Mouse (Mus musculus): ENCODE results near the gene Arel1. TPM values are rescaled to one million over a fixed set of nuclear protein-coding genes. Genes with fewer than 3 reads are reported as not detected.

Arel1 gene
- polyA plus RNA-seq, 1 experiment from 2014 or later, result 21.8 TPM

GRCm38 (mm10) chr12:84979264-84979862 lies 8.7 kb upstream of the Arel1 start:
- H3K4me1 ChIP-seq, result no peaks in the 10 kb centered on the region
- no peak overlapping the region for H3K4me2 ChIP-seq (replicated peaks)
- H3K36me3 ChIP-seq, result peaks cover 79% of the 10 kb centered on the region
- no peak for ATAC-seq (ENCODE audit: insufficient number of reproducible peaks, insufficient read depth, low FRiP score, low TSS enrichment)
- no peak overlapping the region for H3K4me3 ChIP-seq
- H3K27ac ChIP-seq, result no peak overlapping the region
- WGBS, result 85% methylated on average over 2 of the region's 2 CpGs
- H3K9ac ChIP-seq, result no peak overlapping the region
- no peaks in the 10 kb centered on the region for H3K27me3 ChIP-seq
- no peaks in the 10 kb centered on the region for H3K9me3 ChIP-seq

- Histone ChIP-seq H3K36me3 (peaks cover 21% of the 10 kb centered on the region), H3K4me1 (peaks cover 16% of the 10 kb centered on the region), H3K27me3 (no peaks in the 10 kb centered on the region), H3K9ac (peak overlapping the region; percentile 84), H3K9me3 (no peaks in the 10 kb centered on the region), H3K4me3 (peak overlapping the region; percentile 91), H3K27ac (no peak overlapping the region), H3K4me2 (replicated peaks) (peak overlapping the region; percentile 95)
- ATAC-seq (ENCODE audit: insufficient number of reproducible peaks, insufficient read depth, low FRiP score, low TSS enrichment), result no peak
- 27% methylated on average over 15 of the region's 15 CpGs for WGBS
Observed at GRCm38 (mm10) chr12:84969656-84970427, 858 bp downstream of the Arel1 start.

- Histone ChIP-seq H3K4me1 (peaks cover 16% of the 10 kb centered on the region), H3K36me3 (peaks cover 17% of the 10 kb centered on the region; the same call in 1 of the 2 replicates), H3K27me3 (no peaks in the 10 kb centered on the region), H3K27ac (no peak overlapping the region), H3K4me2 (replicated peaks) (peak overlapping the region; percentile 95), H3K9me3 (no peaks in the 10 kb centered on the region), H3K9ac (no peak overlapping the region), H3K4me3 (peak overlapping the region; percentile 91)
- WGBS, result 85% methylated on average over 16 of the region's 16 CpGs
- ATAC-seq (ENCODE audit: insufficient number of reproducible peaks, insufficient read depth, low FRiP score, low TSS enrichment), result no peak
Observed at GRCm38 (mm10) chr12:84968831-84969655, 1.7 kb downstream of the Arel1 start.

- no peak overlapping the region for H3K4me2 ChIP-seq (replicated peaks)
- H3K4me1 ChIP-seq, result no peaks in the 10 kb centered on the region
- 85% methylated on average over 7 of the region's 7 CpGs for WGBS
- no peaks in the 10 kb centered on the region for H3K9me3 ChIP-seq
- H3K27me3 ChIP-seq, result no peaks in the 10 kb centered on the region
- H3K9ac ChIP-seq, result no peak overlapping the region
- H3K36me3 ChIP-seq, result peaks cover 11% of the 10 kb centered on the region
- H3K4me3 ChIP-seq, result no peak overlapping the region
- no peak overlapping the region for H3K27ac ChIP-seq
- ATAC-seq (ENCODE audit: insufficient number of reproducible peaks, insufficient read depth, low FRiP score, low TSS enrichment), result no peak
Observed at GRCm38 (mm10) chr12:84962606-84963005, 8.1 kb downstream of the Arel1 start.

- Histone ChIP-seq H3K27me3 (no peaks in the 10 kb centered on the region), H3K36me3 (peaks cover 5% of the 10 kb centered on the region; the same call in 1 of the 2 replicates), H3K4me1 (no peaks in the 10 kb centered on the region), H3K4me3 (no peak overlapping the region), H3K4me2 (replicated peaks) (no peak overlapping the region), H3K9me3 (no peaks in the 10 kb centered on the region), H3K27ac (no peak overlapping the region), H3K9ac (no peak overlapping the region)
- no peak for ATAC-seq (ENCODE audit: insufficient number of reproducible peaks, insufficient read depth, low FRiP score, low TSS enrichment)
- 83% methylated on average over 1 of the region's 1 CpGs for WGBS
Observed at GRCm38 (mm10) chr12:84958794-84959356, 11.8 kb downstream of the Arel1 start.

- Histone ChIP-seq H3K27ac (no peak overlapping the region), H3K4me1 (no peaks in the 10 kb centered on the region), H3K9me3 (no peaks in the 10 kb centered on the region), H3K27me3 (no peaks in the 10 kb centered on the region), H3K4me2 (replicated peaks) (no peak overlapping the region), H3K9ac (no peak overlapping the region), H3K36me3 (peaks cover 5% of the 10 kb centered on the region; the same call in 1 of the 2 replicates), H3K4me3 (no peak overlapping the region)
- WGBS, result 94% methylated on average over 3 of the region's 3 CpGs
- no peak for ATAC-seq (ENCODE audit: insufficient number of reproducible peaks, insufficient read depth, low FRiP score, low TSS enrichment)
Observed at GRCm38 (mm10) chr12:84956317-84956716, 14.4 kb downstream of the Arel1 start.

- no peaks in the 10 kb centered on the region for H3K4me1 ChIP-seq
- H3K27ac ChIP-seq, result no peak overlapping the region
- H3K36me3 ChIP-seq, result peaks cover 14% of the 10 kb centered on the region; the same call in 1 of the 2 replicates
- H3K4me3 ChIP-seq, result no peak overlapping the region
- no peak overlapping the region for H3K4me2 ChIP-seq (replicated peaks)
- ATAC-seq (ENCODE audit: insufficient number of reproducible peaks, insufficient read depth, low FRiP score, low TSS enrichment), result no peak
- no peaks in the 10 kb centered on the region for H3K9me3 ChIP-seq
- no peak overlapping the region for H3K9ac ChIP-seq
- WGBS, result 65% methylated on average over 1 of the region's 1 CpGs
- H3K27me3 ChIP-seq, result no peaks in the 10 kb centered on the region
Observed at GRCm38 (mm10) chr12:84952351-84952750, 18.3 kb downstream of the Arel1 start.

GRCm38 (mm10) chr12:84951531-84951930 lies 19.2 kb downstream of the Arel1 start:
- H3K27ac ChIP-seq, result no peak overlapping the region
- no peaks in the 10 kb centered on the region for H3K4me1 ChIP-seq
- no peaks in the 10 kb centered on the region for H3K9me3 ChIP-seq
- H3K36me3 ChIP-seq, result peaks cover 17% of the 10 kb centered on the region
- H3K4me3 ChIP-seq, result no peak overlapping the region
- H3K27me3 ChIP-seq, result no peaks in the 10 kb centered on the region
- WGBS, result 75% methylated on average over 8 of the region's 8 CpGs
- no peak overlapping the region for H3K9ac ChIP-seq
- ATAC-seq (ENCODE audit: insufficient number of reproducible peaks, insufficient read depth, low FRiP score, low TSS enrichment), result no peak
- H3K4me2 ChIP-seq (replicated peaks), result no peak overlapping the region

GRCm38 (mm10) chr12:84950763-84951162 lies 19.9 kb downstream of the Arel1 start:
- Histone ChIP-seq H3K9ac (no peak overlapping the region), H3K4me2 (replicated peaks) (no peak overlapping the region), H3K9me3 (no peaks in the 10 kb centered on the region), H3K36me3 (peaks cover 21% of the 10 kb centered on the region), H3K4me1 (no peaks in the 10 kb centered on the region), H3K4me3 (no peak overlapping the region), H3K27me3 (no peaks in the 10 kb centered on the region), H3K27ac (no peak overlapping the region)
- 95% methylated on average over 6 of the region's 6 CpGs for WGBS
- ATAC-seq (ENCODE audit: insufficient number of reproducible peaks, insufficient read depth, low FRiP score, low TSS enrichment), result no peak

GRCm38 (mm10) chr12:84948584-84949285 lies 22.0 kb downstream of the Arel1 start:
- Histone ChIP-seq H3K4me3 (no peak overlapping the region), H3K4me1 (no peaks in the 10 kb centered on the region), H3K27me3 (no peaks in the 10 kb centered on the region), H3K36me3 (peaks cover 27% of the 10 kb centered on the region), H3K4me2 (replicated peaks) (no peak overlapping the region), H3K9ac (no peak overlapping the region), H3K9me3 (no peaks in the 10 kb centered on the region), H3K27ac (no peak overlapping the region)
- 91% methylated on average over 6 of the region's 6 CpGs for WGBS
- no peak for ATAC-seq (ENCODE audit: insufficient number of reproducible peaks, insufficient read depth, low FRiP score, low TSS enrichment)
